ENCODE assay signal across 18 mouse cellular contexts in the genomic region with DNA sequence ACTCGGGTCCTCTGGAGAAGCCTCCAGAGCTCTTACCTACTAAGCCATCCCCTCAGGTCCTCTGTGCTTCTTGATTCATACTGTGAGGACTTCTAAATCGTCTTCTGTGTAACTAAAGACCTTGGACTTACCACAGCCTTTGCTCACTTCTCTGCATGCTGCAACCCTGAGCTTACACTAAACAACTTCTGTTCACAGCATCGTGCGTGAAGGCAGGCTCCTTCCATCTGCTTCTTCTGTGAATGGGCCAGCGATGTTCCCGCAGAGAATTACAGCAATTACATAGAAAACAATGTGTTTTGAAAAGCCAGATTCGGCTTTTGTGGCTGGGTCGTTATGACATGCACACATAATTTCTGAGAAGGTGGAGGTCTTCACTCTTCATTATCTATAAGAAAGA. TPM values are rescaled to one million over a fixed set of nuclear protein-coding genes. Genes with fewer than 3 reads are reported as not detected.
"Had no signal": no experiment of that assay in that cellular context is flagged by ENCODE, and none has a peak within 500 bp of the region (broad histone marks: within the 10 kb centered on the region; RNA-seq: fewer than 3 reads in every experiment).

No protein-coding gene starts in this region.

- H3K4me1 ChIP-seq: midbrain, embryonic 10.5 days had no signal

- ATAC-seq: liver, postnatal 0 days had no signal

- H3K36me3 ChIP-seq: kidney, embryonic 15.5 days; limb, embryonic 12.5 days; limb, embryonic 15.5 days; lung, embryonic 15.5 days; midbrain, embryonic 10.5 days had no signal

- H3K4me2 ChIP-seq: kidney, embryonic 15.5 days; limb, embryonic 12.5 days; limb, embryonic 15.5 days; liver, embryonic 11.5 days; lung, embryonic 15.5 days had no signal

- H3K4me3 ChIP-seq: kidney, embryonic 15.5 days; limb, embryonic 12.5 days; limb, embryonic 15.5 days; lung, embryonic 15.5 days; megakaryocyte, embryonic 14.5 days; midbrain, embryonic 10.5 days had no signal

- H3K9ac ChIP-seq: kidney, embryonic 15.5 days; limb, embryonic 12.5 days; limb, embryonic 15.5 days; liver, embryonic 14.5 days; liver, postnatal 0 days; lung, embryonic 15.5 days had no signal

- H3K27ac ChIP-seq: kidney, embryonic 15.5 days; limb, embryonic 12.5 days; limb, embryonic 15.5 days; liver, embryonic 14.5 days; lung, embryonic 15.5 days; midbrain, embryonic 10.5 days had no signal

- DNase-seq: kidney, adult 8-10 months; kidney, postnatal 10 days; kidney, postnatal 36 days; left cerebral cortex, postnatal 4 days; liver, postnatal 0 days; lung, postnatal 10 days; lung, postnatal 36 days; midbrain, embryonic 14.5 days; thymus, adult 18-20 months; thymus, postnatal 36 days had no signal

- H3K27me3 ChIP-seq: kidney, embryonic 15.5 days; limb, embryonic 12.5 days; limb, embryonic 15.5 days had no signal

- H3K9me3 ChIP-seq: kidney, embryonic 15.5 days; limb, embryonic 12.5 days; limb, embryonic 15.5 days; lung, embryonic 15.5 days; midbrain, embryonic 10.5 days had no signal

RNA-seq across cellular contexts. Expression of gene Entpd3, which starts 56.5 kb away (rescaled TPM):
- polyA plus RNA-seq: liver, postnatal 0 days had no signal
